Mouse (Mus musculus): ENCODE measurements around the gene Dnah17. TPM values are rescaled to one million over a fixed set of nuclear protein-coding genes. Genes with fewer than 3 reads are reported as not detected.

Gene Dnah17
- total RNA-seq, 2 experiments from 2014 or later = 0.07 to 0.15 TPM

DNA sequence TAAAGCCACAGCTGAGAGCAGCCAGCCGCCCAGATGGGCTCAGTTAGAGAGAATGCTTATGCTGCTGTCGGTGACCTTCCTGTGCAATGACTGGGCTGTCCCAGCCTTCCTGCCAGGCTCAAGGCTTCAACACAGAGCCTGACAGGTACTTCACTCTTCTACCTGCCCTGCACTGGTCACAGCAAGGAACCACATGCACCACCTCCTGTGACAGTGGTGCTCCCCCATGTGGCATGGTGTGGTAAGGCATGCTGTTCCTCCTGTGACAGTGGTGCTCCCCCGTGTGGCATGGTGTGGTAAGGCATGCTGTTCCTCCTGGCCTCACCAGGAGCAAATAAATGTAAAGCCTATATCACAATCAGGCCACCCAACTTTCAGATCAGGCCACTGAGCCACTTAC is 27.6 kb downstream of the Dnah17 start:
- peak; percentile 71 to 94 for DNase-seq (ENCODE audit: low spot score in 2 of 2)
- no peak overlapping the region for H3K27ac ChIP-seq
- peak; percentile 83 for TF ChIP-seq CTCF (conservative IDR thresholded peaks at IDR 0.05)
- H3K4me3 ChIP-seq = no peak overlapping the region

DNA sequence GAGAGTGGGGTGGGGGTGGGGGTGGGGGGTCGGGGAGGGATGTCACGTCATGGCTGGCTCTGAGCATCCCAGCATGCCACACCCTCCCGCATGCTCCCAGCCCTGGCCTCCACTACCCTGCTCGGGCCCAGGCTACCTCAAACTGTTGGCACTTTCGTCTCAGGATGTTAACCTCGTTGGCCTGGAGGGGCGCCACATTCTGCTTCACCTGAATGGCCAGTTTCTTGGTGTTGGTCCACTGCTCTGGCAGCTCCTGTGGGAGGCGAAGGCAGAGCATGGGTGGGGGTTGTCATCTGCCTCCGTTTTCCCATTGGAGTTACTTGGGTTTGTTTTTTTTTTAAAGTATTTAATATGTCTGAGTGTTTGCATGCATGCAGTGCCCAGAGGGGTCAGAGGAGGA is 29.3 kb downstream of the Dnah17 start:
- no peak overlapping the region for H3K27ac ChIP-seq
- TF ChIP-seq CTCF (conservative IDR thresholded peaks at IDR 0.05) = no peak
- no peak overlapping the region for H3K4me3 ChIP-seq
- no peak for DNase-seq (ENCODE audit: low spot score in 2 of 2)

DNA sequence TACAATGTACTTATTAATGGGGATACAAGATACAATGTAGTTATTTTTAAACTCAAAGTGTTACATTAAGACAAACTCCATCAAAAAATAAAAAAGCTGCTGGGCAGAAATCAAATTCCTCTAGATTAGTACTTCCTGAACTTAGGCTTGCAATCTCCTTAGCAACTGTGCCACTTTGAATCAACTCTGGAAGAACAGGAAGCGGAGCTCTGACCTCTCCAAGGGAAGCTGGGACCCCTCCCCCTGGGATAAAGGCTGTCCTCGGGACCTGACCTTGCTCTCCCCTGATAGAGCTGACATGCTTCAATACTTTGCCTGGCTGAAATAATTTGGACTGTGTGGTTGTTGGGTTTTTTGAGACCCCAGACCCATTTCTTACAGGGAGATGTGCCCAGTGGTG is 33.7 kb downstream of the Dnah17 start:
- TF ChIP-seq CTCF (conservative IDR thresholded peaks at IDR 0.05) = no peak
- no peak for DNase-seq (ENCODE audit: low spot score in 2 of 2)
- no peak overlapping the region for H3K4me3 ChIP-seq
- H3K27ac ChIP-seq = no peak overlapping the region

DNA sequence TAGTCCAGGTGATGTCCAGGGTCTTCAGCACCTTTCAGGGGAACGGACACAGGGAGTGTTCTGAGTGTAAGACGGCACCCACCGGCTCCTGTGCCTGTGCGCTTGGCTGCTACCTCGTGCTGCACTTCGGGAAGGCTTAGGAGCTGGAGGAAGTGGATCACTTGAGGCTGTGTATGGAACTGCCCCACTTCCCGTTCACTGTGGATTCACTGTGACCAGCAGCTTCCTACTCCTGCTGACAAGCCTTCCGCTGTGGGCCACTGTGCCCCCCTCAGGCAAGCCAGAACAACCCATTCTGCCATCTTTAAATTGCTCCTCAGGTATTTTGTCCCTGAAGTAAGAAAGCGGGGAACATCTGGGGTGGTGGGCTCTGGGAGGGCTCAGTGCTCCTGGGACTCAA is 35.4 kb downstream of the Dnah17 start:
- DNase-seq (ENCODE audit: low spot score in 2 of 2) = no peak
- no peak overlapping the region for H3K27ac ChIP-seq
- TF ChIP-seq CTCF (conservative IDR thresholded peaks at IDR 0.05) = no peak
- H3K4me3 ChIP-seq = no peak overlapping the region

DNA sequence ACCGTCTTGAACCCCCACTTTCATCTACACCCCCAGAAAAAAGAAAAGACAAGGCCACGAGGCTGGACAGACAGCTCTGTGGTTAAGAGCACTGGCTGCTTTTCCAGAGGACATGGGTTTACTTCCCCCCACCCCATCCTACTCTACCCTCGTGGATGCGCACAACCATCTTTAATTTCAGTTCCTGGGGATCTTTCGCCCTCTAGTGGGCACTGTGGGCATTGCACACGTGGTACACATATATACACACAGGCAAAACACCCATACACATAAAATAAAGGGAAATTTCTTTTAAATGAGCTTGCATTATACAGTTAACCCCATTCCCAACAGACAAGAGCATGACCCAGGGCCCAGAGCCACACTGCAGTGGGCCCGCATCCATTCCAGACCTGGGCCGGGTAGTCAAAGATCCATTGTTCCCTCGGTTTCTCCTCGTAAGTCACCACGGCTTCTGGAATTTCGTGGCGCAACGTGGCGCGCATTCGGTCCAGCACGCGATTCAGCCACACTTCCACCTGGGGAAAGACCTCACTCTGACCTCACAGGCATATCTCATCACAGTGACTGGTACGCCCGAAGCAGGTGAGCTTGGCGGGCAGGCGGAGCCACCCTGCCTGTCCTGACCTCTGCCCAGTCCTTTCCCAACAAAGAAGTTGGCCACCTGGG is 39.3 kb downstream of the Dnah17 start:
- Histone ChIP-seq H3K27ac (no peak overlapping the region), H3K4me3 (no peak overlapping the region)
- TF ChIP-seq CTCF (conservative IDR thresholded peaks at IDR 0.05) = peak; percentile 64
- DNase-seq (ENCODE audit: low spot score in 2 of 2) = no peak

DNA sequence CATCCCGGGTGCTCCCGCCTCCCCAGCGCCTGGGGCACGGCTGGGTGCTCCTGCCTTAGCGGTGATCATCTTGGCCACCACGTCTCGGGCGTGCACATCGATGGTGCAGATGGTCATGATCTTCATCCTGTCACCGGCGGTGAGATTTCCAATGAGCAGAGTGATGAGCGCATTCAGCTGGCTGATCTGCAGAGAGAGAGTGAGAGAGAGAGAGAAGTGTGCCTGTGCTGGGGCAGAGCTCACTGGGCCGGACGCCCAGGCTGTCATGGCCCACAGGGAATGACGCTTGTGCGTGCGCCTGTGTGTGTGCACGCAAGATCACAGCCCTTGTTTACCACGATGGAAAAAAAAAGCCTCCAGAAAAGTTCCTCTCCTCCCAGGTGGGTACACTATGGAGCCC is 41.5 kb downstream of the Dnah17 start:
- H3K4me3 ChIP-seq = no peak overlapping the region
- TF ChIP-seq CTCF (conservative IDR thresholded peaks at IDR 0.05) = no peak
- DNase-seq (ENCODE audit: low spot score in 2 of 2) = no peak

DNA sequence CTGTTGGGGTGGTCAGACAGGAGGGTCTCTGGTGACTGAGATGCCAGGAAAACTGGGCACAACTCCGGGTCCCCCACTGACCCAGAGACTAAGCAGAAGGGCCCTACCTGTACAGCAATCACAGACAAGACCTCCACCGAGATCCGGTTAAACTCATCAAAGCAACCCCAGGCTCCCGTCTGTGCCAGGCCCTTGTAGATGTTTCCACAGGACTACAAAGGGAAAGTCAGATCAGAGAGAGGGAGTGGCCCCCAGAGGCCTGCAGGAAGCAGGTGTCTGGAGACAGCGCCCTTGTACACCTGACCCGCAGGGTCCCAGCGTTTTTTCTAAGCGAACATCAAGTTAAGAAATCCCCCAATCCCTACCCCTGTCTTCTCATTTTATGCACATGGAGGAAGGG is 44.5 kb downstream of the Dnah17 start:
- H3K27ac ChIP-seq = no peak overlapping the region
- DNase-seq (ENCODE audit: low spot score in 2 of 2) = no peak
- H3K4me3 ChIP-seq = no peak overlapping the region
- TF ChIP-seq CTCF (conservative IDR thresholded peaks at IDR 0.05) = no peak

More for the DNA sequence above, 41.5 kb downstream of the Dnah17 start:
- H3K27ac ChIP-seq = no peak overlapping the region

DNA sequence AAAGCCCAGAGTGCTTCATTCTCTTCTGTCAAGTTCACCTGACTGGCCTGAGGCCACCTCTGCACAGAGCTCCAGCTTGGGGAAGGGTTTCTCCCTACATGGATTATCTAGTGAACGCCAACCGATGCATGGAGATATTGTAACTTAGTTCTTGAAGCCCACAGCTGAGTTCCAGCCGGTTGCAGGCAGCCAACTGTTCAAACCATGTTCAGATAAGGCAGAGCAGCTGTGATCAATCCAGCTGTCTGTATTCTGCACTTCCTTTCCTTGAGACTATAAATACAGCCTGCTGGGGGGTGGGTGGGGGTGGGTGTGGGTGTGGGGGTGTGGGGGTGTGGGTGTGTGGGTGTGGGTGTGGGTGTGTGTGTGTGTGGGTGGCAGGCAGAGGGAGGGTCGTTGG is 45.3 kb downstream of the Dnah17 start:
- TF ChIP-seq CTCF (conservative IDR thresholded peaks at IDR 0.05) = no peak
- no peak for DNase-seq (ENCODE audit: low spot score in 2 of 2)
- no peak overlapping the region for H3K4me3 ChIP-seq
- H3K27ac ChIP-seq = no peak overlapping the region

DNA sequence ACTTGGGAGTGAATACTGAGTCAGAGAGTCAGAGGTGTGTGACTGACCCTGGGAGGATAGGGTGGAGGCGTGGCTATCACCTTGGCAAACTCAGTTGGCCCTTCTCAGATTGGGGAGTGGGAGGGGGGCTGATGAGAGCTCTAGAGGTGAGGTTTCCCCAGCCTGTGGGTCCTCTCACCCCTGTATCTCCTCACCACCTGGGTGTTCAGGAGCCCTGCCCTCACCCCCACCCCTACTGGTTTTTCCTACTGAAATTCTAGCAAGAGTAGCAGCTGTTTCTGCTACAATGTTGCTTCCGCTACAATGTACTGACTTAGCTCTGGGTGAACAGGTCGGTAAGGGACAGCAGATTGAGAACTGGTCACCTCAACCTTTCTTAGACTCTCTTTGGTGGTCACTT is 46.2 kb downstream of the Dnah17 start:
- no peak for TF ChIP-seq CTCF (conservative IDR thresholded peaks at IDR 0.05)
- no peak overlapping the region for H3K4me3 ChIP-seq
- no peak overlapping the region for H3K27ac ChIP-seq
- no peak for DNase-seq (ENCODE audit: low spot score in 2 of 2)

DNA sequence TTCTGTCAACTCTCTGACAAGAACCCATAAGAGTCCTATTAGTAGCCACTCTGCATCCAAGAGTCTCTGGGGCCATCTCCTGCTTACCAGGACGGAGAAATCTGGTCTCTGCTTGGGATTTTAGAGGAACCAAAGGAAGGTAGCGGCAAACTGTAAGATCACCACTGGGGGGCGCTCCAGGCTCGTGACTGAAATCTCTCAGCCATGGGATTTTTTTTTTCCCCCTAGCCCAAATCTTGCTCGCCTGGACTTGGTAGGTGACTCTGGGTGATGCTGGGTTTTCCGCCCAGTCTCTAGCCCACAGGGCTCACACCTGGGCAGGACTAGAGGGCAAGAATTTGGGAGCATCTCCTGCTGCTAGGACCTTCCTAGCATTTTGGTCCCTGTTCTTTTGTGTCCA is 46.6 kb downstream of the Dnah17 start:
- peak; percentile 84 for TF ChIP-seq CTCF (conservative IDR thresholded peaks at IDR 0.05)
- Histone ChIP-seq H3K27ac (no peak overlapping the region), H3K4me3 (no peak overlapping the region)
- peak; percentile 43 to 84 for DNase-seq (ENCODE audit: low spot score in 2 of 2)

DNA sequence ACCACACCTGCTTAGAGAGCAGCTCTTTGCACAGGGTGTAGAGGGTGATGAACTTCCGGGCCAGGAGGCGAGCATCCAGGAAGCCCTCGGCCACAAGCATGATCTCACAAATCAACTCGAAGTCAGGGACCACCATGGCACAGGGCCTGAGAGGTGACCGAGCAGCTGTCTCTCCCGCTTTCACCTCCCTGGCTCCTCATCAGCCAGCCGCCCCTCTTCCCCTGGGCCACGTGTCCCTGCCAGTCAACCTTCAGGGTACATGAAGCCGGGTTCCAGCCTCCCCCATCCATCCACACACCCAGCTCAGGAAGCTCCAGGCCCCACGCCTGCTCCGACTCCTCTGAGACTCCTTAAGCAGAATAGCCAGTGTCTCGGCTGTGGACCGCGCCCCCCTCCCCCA is 48.1 kb downstream of the Dnah17 start:
- no peak for TF ChIP-seq CTCF (conservative IDR thresholded peaks at IDR 0.05)
- no peak for DNase-seq (ENCODE audit: low spot score in 2 of 2)
- Histone ChIP-seq H3K4me3 (no peak overlapping the region), H3K27ac (no peak overlapping the region)

DNA sequence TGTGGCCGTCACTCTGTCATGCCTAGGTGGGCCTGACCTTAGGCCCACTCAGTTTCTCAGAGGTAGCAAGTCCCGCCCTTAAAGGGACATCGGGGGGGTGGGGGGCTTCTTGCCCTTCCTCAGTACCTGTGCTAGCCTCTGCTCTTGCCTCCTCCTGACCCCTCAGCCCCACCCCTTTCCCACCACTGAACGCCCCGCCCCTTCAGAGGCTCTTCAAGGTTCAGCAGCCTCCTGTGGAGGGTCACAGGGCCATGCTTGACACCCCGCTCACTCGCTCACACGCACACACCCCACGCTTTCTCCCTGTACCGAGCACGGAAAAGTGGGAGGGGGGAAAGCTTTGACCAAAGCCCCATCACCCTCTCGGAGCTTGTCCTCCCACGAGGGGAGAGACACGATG is 50.7 kb downstream of the Dnah17 start:
- no peak for TF ChIP-seq CTCF (conservative IDR thresholded peaks at IDR 0.05)

DNA sequence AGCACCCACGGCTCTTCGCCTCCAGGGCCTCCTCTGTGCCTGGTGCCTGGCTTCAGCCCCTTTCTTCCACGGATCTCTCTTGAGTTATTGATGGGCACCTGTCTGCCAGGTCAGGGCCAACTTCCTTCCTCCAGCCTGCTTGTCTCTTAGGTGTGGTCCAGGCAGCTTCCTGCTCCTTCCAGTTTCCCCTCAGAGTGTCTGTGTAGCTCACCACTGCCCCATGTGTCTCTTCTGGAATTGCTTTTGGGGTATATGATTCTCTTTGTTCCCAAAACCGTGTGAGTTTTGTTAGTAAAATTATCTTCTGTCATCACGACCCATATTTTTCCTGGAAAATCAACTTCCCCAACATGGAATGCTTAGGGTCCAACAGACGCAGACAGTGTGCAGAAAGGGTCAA is 53.5 kb downstream of the Dnah17 start:
- H3K4me3 ChIP-seq = no peak overlapping the region
- no peak overlapping the region for H3K27ac ChIP-seq
- peak; percentile 57 for TF ChIP-seq CTCF (conservative IDR thresholded peaks at IDR 0.05)
- no peak for DNase-seq (ENCODE audit: low spot score in 2 of 2)

More for the DNA sequence above, 50.7 kb downstream of the Dnah17 start:
- no peak overlapping the region for H3K27ac ChIP-seq
- no peak overlapping the region for H3K4me3 ChIP-seq
- no peak for DNase-seq (ENCODE audit: low spot score in 2 of 2)

DNA sequence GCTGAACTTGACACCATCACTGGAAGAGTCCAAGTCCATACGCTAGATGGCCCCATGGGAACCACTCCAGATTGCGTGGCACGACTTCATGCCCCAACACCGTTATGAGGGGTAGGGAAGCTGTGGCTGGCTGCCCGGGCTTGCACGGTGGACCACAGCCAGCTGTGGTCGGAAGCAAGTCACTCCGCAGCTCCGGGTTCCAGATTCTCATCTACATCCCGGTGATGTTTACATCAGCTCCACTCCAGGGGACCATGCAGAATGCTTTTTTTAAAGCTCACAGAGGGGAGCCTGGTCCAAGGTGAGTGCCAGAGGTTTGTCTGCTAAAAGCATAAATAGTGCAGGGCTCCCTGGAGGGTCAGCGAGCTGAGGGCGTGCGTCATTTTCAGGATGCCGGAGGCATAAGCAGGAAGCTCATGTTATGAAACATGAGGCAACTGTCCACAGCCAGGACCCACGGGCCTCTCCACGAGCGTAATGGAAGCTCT is 55.4 kb downstream of the Dnah17 start:
- Histone ChIP-seq H3K27ac (no peak overlapping the region), H3K4me3 (no peak overlapping the region)
- no peak for DNase-seq (ENCODE audit: low spot score in 2 of 2)
- TF ChIP-seq CTCF (conservative IDR thresholded peaks at IDR 0.05) = no peak
